Mouse (Mus musculus) MEL (cell line): Measurements from ENCODE around the gene Ilf3. TPM values are rescaled to one million over a fixed set of nuclear protein-coding genes. Genes with fewer than 3 reads are reported as not detected.

ENCODE experiments used
- DNase-seq: peaks from one replicate; pipeline ENCODE4 v3.0.0; 2011; ENCODE audit warnings: low read depth, low spot score
- H3K27ac ChIP-seq: 2 replicates; pipeline ENCODE4 v1.5.1; 2012; ENCODE audit warnings: low read depth, mild to moderate bottlenecking, control low read depth, low read length, moderate library complexity; ENCODE audit not compliant: control insufficient read depth
- H3K27me3 ChIP-seq, 2 experiments: fragments of 150-350 bp in 1 of 2; sonication (generic) in 1 of 2; 2 replicates each; pipeline ENCODE4 v1.6.1; 2012; ENCODE audit warnings: low read length in 2 of 2, mild to moderate bottlenecking in 2 of 2, improper control_type of control experiment in 1 of 2, moderate library complexity in 1 of 2; ENCODE audit not compliant: insufficient read depth in 2 of 2, control insufficient read depth in 1 of 2
- H3K36me3 ChIP-seq, 2 experiments: 2 replicates each; pipeline ENCODE4 v1.6.1; 2012 to 2014; ENCODE audit warnings: low read length in 2 of 2, improper control_type of control experiment in 1 of 2, inconsistent platforms in 1 of 2, mild to moderate bottlenecking in 1 of 2; ENCODE audit not compliant: insufficient read depth in 2 of 2, control insufficient read depth in 1 of 2
- H3K4me1 ChIP-seq, 2 experiments: fragments of 150-350 bp in 1 of 2; sonication (generic) in 1 of 2; 2 replicates each; pipeline ENCODE4 v1.6.1; 2012; ENCODE audit warnings: low read length in 2 of 2, improper control_type of control experiment in 1 of 2, mild to moderate bottlenecking in 1 of 2; ENCODE audit not compliant: insufficient read depth in 2 of 2, control insufficient read depth in 1 of 2
- H3K4me3 ChIP-seq, 2 experiments: fragments of 150-350 bp in 1 of 2; sonication (generic) in 1 of 2; 2 replicates each; pipeline ENCODE4 v1.5.1; 2012; ENCODE audit warnings: low read depth in 2 of 2, low read length in 2 of 2, mild to moderate bottlenecking in 2 of 2, moderate library complexity in 2 of 2, control low read depth in 1 of 2, improper control_type of control experiment in 1 of 2; ENCODE audit not compliant: control insufficient read depth in 1 of 2, insufficient read depth in 1 of 2
- H3K79me2 ChIP-seq: 2 replicates; pipeline ENCODE4 v1.6.1; 2012; ENCODE audit warnings: mild to moderate bottlenecking, low read length, moderate library complexity; ENCODE audit not compliant: control insufficient read depth, poor library complexity, insufficient read depth
- H3K9ac ChIP-seq: 2 replicates; pipeline ENCODE4 v1.6.1; 2012; ENCODE audit warnings: low read depth, mild to moderate bottlenecking, control low read depth, low read length, moderate library complexity; ENCODE audit not compliant: control insufficient read depth, poor library complexity, severe bottlenecking
- H3K9me3 ChIP-seq: fragments of 150-350 bp; sonication (generic); replicated peaks from 2 replicates; pipeline ENCODE4 v1.6.1; 2012; ENCODE audit warnings: mild to moderate bottlenecking, low read length, improper control_type of control experiment, moderate library complexity; ENCODE audit not compliant: insufficient read depth
- BHLHE40 ChIP-seq: IDR thresholded peaks from 2 replicates; pipeline ENCODE4 v1.6.1; 2012; ENCODE audit warnings: low read depth, mild to moderate bottlenecking, inconsistent platforms, low read length, improper control_type of control experiment, borderline replicate concordance
- CHD2 ChIP-seq: IDR thresholded peaks from 2 replicates; pipeline ENCODE4 v1.6.1; 2011; ENCODE audit warnings: low read length, improper control_type of control experiment
- JUND ChIP-seq: IDR thresholded peaks from 2 replicates; pipeline ENCODE4 v1.6.1; 2011; ENCODE audit warnings: low read depth, mild to moderate bottlenecking, improper control_type of control experiment, low read length
- KAT2A ChIP-seq: conservative IDR thresholded peaks from 2 replicates; pipeline ENCODE4 v1.6.1; 2012; ENCODE audit warnings: low read depth, low read length, improper control_type of control experiment, inconsistent platforms
- MAX ChIP-seq: IDR thresholded peaks from 2 replicates; pipeline ENCODE4 v1.6.1; 2011; ENCODE audit warnings: low read length, improper control_type of control experiment
- MEF2A ChIP-seq: IDR thresholded peaks from 2 replicates; pipeline ENCODE4 v1.6.1; 2014; ENCODE audit warnings: low read depth, mild to moderate bottlenecking, inconsistent platforms, low read length, improper control_type of control experiment; ENCODE audit not compliant: poor library complexity, insufficient replicate concordance, severe bottlenecking; ENCODE audit errors: extremely low read depth
- NRF1 ChIP-seq: IDR thresholded peaks from 2 replicates; pipeline ENCODE4 v1.6.1; 2014; ENCODE audit warnings: low read depth, mild to moderate bottlenecking, inconsistent platforms, low read length, improper control_type of control experiment, moderate library complexity; ENCODE audit not compliant: poor library complexity, insufficient read depth, severe bottlenecking
- POLR2A ChIP-seq, 2 experiments: IDR thresholded peaks; 2 replicates each; pipeline ENCODE4 v1.6.1; 2011 to 2012; ENCODE audit warnings: low read length in 2 of 2, mild to moderate bottlenecking in 2 of 2, control low read depth in 1 of 2, improper control_type of control experiment in 1 of 2, low read depth in 1 of 2, moderate library complexity in 1 of 2; ENCODE audit not compliant: control insufficient read depth in 1 of 2, insufficient read depth in 1 of 2, poor library complexity in 1 of 2
- POLR2AphosphoS2 ChIP-seq: IDR thresholded peaks from 2 replicates; pipeline ENCODE4 v1.6.1; 2011; ENCODE audit warnings: low read length, improper control_type of control experiment
- POLR2AphosphoS5 ChIP-seq: IDR thresholded peaks from 2 replicates; pipeline ENCODE4 v1.6.1; 2012; ENCODE audit warnings: low read depth, borderline replicate concordance, mild to moderate bottlenecking, inconsistent platforms, low read length, moderate library complexity, mixed read lengths
- SIN3A ChIP-seq: IDR thresholded peaks from 2 replicates; pipeline ENCODE4 v1.6.1; 2012; ENCODE audit warnings: low read length, improper control_type of control experiment, inconsistent platforms
- USF1 ChIP-seq: IDR thresholded peaks from 2 replicates; pipeline ENCODE4 v1.6.1; 2014; ENCODE audit warnings: low read depth, mild to moderate bottlenecking, inconsistent platforms, low read length, improper control_type of control experiment, moderate library complexity
- ZC3H11A ChIP-seq: IDR thresholded peaks from 2 replicates; pipeline ENCODE4 v1.6.1; 2012; ENCODE audit warnings: low read depth, mild to moderate bottlenecking, inconsistent platforms, low read length, improper control_type of control experiment
- ZKSCAN1 ChIP-seq: IDR thresholded peaks from 2 replicates; pipeline ENCODE4 v1.6.1; 2012; ENCODE audit warnings: low read depth, mild to moderate bottlenecking, inconsistent platforms, low read length, improper control_type of control experiment, moderate library complexity
- ZMIZ1 ChIP-seq: IDR thresholded peaks from 2 replicates; pipeline ENCODE4 v1.6.1; 2012; ENCODE audit warnings: low read depth, mild to moderate bottlenecking, inconsistent platforms, low read length, improper control_type of control experiment, moderate library complexity
- polyA plus RNA-seq, 2 experiments: library from polyadenylated mRNA; stranded (reverse) in 1 of 2; unstranded in 1 of 2; fragments of >175 nt in 1 of 2; fragments of >200 nt in 1 of 2; gene quantifications; 2 replicates each; pipeline versions ENCODE4 v1.2.1 to v1.2.4; 2012; ENCODE audit warnings: low replicate concordance in 2 of 2, low read depth in 1 of 2; ENCODE audit not compliant: insufficient read length in 2 of 2, insufficient read depth in 1 of 2, missing spikeins in 1 of 2
- total RNA-seq: library from RNA; depleted of rRNA; stranded (reverse); fragments of 300-350 nt; gene quantifications from 2 replicates; pipeline ENCODE4 v1.2.3, GENCODE M21; 2012

Gene Ilf3
- total and polyA plus RNA-seq, 3 experiments = 67.4 to 519 (median 210) TPM

GRCm38 (mm10) chr9:21368131-21368584 lies 487 bp downstream of the Ilf3 start:
- peaks cover 19 to 45% of the 10 kb centered on the region in 2 experiments for H3K36me3 ChIP-seq
- peaks cover 18 to 52% of the 10 kb centered on the region in 2 experiments for H3K4me1 ChIP-seq
- H3K79me2 ChIP-seq = peaks cover 49% of the 10 kb centered on the region
- peak overlapping the region; percentile 65 to 83 for H3K4me3 ChIP-seq
- H3K27me3 ChIP-seq = no peaks in the 10 kb centered on the region
- peak overlapping the region; percentile 91 for H3K27ac ChIP-seq
- H3K9ac ChIP-seq = peak overlapping the region; percentile 87
- TF ChIP-seq POLR2AphosphoS5 = peak; percentile 25; the same call in 1 of the 2 replicates
- peak; percentile 73 to 97 for TF ChIP-seq POLR2A (IDR thresholded peaks at IDR 0.05; ENCODE audit: control insufficient read depth in 1 of 2, insufficient read depth in 1 of 2, low read depth in 1 of 2, low read length in 2 of 2, poor library complexity in 1 of 2)
- TF ChIP-seq SIN3A = no peak
- peak; percentile 95 for DNase-seq
- no peaks in the 10 kb centered on the region for H3K9me3 ChIP-seq

- DNase-seq = peak; percentile 60
- H3K9ac ChIP-seq = peak overlapping the region; percentile 87
- TF ChIP-seq USF1 (no peak), BHLHE40 (no peak), POLR2AphosphoS2 (no peak), CHD2 (no peak), ZKSCAN1 (no peak), NRF1 (no peak), ZC3H11A (no peak), MAX (no peak)
- TF ChIP-seq, all 39 proteins: peak for 0
Measured at GRCm38 (mm10) chr9:21369080-21369479, 1.4 kb downstream of the Ilf3 start.

GRCm38 (mm10) chr9:21370876-21371275 lies 3.2 kb downstream of the Ilf3 start:
- H3K36me3 ChIP-seq = peaks cover 42 to 50% of the 10 kb centered on the region in 2 experiments
- no peak overlapping the region for H3K4me3 ChIP-seq
- peak overlapping the region; percentile 23 for H3K9ac ChIP-seq
- TF ChIP-seq MAX (no peak), MEF2A (no peak), POLR2AphosphoS2 (no peak), JUND (no peak), KAT2A (no peak), POLR2A (IDR thresholded peaks at IDR 0.05; ENCODE audit: control insufficient read depth in 1 of 2, insufficient read depth in 1 of 2, low read depth in 1 of 2, low read length in 2 of 2, poor library complexity in 1 of 2) (no peak), ZMIZ1 (no peak), ZKSCAN1 (no peak)
- TF ChIP-seq, all 39 proteins: peak for 0
- peaks cover 18 to 49% of the 10 kb centered on the region in 2 experiments for H3K4me1 ChIP-seq
- H3K9me3 ChIP-seq = no peaks in the 10 kb centered on the region
- H3K27ac ChIP-seq = no peak overlapping the region
- peak; percentile 63 for DNase-seq
- no peaks in the 10 kb centered on the region for H3K27me3 ChIP-seq
- H3K79me2 ChIP-seq = peaks cover 74% of the 10 kb centered on the region

More at GRCm38 (mm10) chr9:21369080-21369479, 1.4 kb downstream of the Ilf3 start:
- Histone ChIP-seq H3K79me2 (peaks cover 57% of the 10 kb centered on the region), H3K27me3 (no peaks in the 10 kb centered on the region), H3K36me3 (peaks cover 26 to 48% of the 10 kb centered on the region in 2 experiments), H3K27ac (no peak overlapping the region; the same call in 1 of the 2 replicates), H3K4me1 (peaks cover 18 to 52% of the 10 kb centered on the region in 2 experiments), H3K9me3 (no peaks in the 10 kb centered on the region), H3K4me3 (peak overlapping the region; percentile 65 to 83)
